Mouse (Mus musculus) MN1 (cell line): ENCODE measurements around the gene Spem2.
"Not testable (repeated sequence)": the region's sequence is repeated elsewhere in the genome, so short reads cannot be mapped to it uniquely, and the experiment has no call there.

ENCODE experiments used
- DNase-seq: peaks from one replicate; pipeline ENCODE4 v3.0.0-alpha.2; 2016; ENCODE audit warnings: low spot score

Gene Spem2

GRCm38 (mm10) chr11:69818365-69818764, at the start of gene Spem2:
Spem2 (minus strand) TSS chr11:69818465.
- no peak for DNase-seq

DNA sequence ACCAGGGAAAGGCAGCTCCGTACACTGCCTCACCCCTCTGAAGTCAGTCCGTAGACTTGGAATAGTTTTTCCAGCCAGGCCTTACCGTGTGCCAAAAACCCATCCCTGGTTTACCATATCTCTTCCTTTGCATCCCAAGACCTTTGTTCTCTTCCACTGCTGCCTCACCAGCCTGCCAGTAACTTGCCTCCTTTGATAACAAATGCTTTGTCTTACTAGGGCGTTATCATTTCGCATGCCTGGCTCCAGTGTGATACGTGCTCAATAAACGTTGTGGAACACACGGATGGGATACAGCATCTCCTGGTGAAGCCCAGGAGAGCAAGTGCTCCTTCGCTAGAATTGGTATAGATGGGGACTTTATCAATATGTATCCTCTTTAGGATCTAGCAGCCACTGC, 49.1 kb upstream of the Spem2 start:
- no peak for DNase-seq

GRCm38 (mm10) chr11:69865561-69865960, 47.3 kb upstream of the Spem2 start:
- DNase-seq, result no peak

- DNase-seq, result no peak
Observed at GRCm38 (mm10) chr11:69864138-69864860, 46.0 kb upstream of the Spem2 start.

DNA sequence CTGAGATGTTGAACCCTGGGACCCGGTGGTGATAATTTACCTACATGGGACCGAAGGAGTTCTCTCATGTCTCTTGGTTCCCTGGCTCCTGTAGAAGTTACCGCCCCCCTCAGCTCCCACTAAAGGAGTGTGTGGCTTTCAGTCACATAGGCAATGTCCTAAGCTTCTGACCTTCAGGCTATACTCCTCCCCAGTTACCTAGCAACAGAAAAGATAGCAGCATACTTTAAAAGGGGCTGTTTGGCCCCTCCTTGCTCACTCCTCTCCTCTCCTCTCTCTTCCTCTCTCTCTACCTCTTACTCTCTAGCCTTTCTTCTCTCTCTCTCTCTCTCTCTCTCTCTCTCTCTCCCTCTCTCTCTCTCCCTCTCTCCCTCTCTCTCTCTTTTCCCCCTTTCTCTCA, 45.5 kb upstream of the Spem2 start:
- DNase-seq, result not testable (repeated sequence)

DNA sequence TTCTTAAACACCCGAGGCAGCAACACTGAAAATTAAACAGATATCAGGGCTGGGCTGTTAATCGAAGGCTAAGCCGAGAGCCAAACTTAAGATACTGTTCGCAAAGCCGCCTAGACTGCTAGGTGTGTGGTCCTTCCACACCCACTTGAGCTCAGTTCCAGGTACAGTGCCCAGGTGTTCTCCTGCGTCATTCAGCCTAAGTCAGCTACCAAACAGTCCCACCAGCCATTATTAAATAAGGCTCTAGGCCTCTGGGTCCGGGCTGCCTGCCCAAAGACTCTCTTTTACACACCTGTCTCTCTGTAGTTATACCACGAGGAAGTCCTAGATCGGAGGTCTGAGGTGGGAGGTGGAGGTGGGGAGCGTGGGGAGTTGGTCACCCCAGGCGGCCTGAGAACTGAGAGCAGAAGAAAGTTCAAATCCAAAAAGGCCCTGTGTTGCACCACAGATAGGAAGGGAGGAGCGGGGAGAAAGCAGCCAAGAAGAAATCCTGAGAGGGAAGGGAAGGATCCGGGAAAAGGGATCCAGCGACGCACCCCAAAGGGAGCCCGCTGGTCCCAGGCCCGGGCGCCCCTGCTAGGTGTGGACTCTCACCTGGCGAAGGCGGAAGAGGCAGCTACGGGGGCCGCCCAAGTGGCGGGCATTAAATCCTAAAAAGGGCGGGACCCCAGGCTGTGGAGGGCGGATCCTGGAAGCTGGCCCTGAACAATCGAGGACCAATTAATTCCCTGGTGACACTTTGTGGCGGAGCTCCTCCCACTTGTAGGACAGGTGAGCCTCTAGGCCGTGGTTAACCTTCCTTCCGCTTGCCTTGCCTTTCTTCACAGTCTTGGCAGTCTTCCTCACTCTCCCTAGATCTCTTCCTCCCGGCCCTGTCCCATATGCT, 40.1 kb upstream of the Spem2 start, which contains the start of gene Tnk1:
Gene Tnk1 (minus strand): TSS at position 618 of the 886 bp plus-strand sequence.
- DNase-seq, result no peak

GRCm38 (mm10) chr11:69855347-69855746, 37.1 kb upstream of the Spem2 start:
- DNase-seq, result no peak

DNA sequence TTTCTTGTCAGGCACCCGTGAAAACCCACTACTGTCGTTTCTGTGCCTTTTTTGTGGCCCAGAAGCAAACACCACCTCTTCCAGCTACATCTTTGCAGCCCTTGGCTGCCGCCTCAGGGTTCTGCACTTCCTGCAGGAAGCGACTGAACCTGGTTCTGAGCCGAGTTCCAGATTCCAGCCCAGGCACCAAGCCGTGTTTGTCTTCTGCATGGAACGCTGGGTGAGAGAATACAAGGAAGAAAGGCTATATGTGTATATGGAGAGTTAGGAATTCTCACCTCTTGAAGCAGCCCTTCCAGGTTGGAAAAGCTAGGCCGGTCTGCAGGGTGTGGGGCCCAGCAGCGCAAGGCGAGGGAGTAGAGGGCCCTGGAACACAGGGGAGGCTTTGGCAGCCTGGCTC, 36.4 kb upstream of the Spem2 start:
- DNase-seq, result no peak

DNA sequence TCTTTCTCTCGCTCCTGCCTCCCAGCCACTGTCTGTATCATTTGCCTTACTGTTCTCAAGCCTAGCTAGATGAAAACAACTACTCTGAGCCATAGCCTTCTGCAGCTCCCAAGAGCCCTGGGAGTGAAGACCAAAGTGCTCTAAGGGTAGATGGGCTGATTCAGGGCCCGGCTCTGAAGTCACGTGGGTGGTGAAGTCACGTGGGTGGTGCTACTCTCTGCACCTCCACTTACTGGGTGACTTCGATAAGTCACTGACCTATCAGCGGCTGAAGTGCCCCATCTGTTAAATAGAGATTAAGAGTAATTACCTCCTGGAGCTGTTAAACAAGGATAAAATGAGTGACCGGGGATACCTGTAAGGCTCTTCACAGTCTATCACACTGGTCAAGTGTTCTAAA, 35.7 kb upstream of the Spem2 start:
- DNase-seq, result no peak

- DNase-seq, result no peak
Observed at GRCm38 (mm10) chr11:69850754-69851153, 32.5 kb upstream of the Spem2 start.

- no peak for DNase-seq
Observed at GRCm38 (mm10) chr11:69849884-69850283, 31.6 kb upstream of the Spem2 start.

DNA sequence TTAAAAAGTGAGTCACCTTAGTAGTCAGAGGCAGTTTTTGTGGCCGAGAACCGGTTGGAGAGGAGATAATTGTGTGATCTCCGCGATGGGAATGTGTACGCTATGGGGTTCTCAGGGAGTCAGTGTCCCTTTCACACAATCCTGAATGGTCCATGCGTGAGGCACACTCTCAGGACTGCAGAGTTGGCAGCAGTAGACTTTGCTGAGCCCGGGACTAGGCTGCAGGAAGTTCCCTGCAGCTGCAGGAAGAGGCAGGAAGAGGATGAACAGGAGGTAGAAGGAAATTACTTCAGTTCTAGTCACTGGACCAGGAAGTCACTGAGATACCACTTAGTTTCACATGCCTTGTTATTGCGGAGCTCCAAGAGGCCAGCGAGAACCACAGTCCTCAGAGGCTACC, 30.9 kb upstream of the Spem2 start:
- DNase-seq, result no peak

DNA sequence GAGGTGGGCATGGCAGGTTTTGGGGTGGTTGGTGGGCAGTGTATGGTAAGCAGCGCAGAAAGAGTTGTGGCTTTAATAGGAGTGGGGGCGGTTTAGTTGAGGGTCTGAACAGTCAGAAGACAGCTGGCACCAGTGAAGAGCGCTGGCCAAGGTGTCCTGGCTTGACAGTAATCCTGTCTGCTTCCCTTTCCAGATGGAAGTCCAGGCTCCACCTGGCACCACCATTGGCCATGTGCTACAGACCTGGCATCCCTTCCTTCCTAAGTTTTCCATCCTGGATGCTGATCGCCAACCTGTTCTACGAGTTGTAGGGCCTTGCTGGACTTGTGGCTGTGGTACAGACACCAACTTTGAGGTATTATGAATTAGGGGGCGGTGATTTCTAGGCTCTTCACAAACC, 29.8 kb upstream of the Spem2 start:
- no peak for DNase-seq

DNA sequence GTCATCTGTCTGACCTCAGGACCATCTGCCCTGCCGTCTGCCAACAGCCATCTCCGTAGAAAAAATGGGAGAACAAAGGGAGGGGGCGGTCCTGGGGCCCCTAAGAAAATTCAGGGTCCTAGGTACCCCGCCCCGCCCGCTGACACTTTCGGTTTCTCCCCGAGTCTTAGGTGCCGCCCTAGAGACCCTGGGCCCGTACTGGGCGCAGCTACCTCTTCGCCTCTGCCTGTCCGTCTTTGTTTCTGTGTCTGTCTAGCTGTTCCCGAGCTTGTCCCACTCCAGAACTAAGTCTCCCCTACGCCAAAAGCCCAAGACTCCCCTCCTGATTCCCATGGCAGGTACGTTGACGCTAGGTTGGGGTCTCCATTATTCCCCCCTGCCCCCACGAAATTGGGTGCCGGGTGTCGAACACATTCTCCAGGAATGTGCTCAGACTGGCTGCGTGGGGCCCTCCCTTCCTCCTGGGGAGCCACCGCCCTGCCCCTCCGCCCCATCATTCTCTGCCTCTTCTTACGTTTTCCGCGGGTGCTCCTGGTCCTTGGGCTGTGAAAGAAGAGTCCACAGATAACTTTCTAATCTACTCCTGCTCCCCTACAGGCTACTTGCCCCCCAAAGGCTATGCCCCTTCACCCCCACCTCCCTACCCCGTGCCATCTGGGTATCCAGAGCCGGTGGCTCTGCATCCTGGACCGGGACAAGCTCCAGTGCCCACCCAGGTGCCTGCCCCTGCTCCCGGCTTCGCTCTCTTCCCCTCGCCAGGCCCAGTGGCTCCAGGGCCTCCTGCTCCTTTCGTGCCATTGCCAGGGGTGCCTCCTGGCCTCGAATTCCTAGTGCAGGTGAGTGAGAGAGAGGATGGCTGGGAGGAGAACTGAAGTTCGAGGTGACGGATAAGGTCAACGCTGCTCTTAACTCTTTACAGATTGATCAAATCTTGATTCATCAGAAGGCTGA, 28.7 kb upstream of the Spem2 start:
- DNase-seq, result peak; percentile 19

GRCm38 (mm10) chr11:69846198-69846680, 28.0 kb upstream of the Spem2 start, which contains the start of gene Plscr3:
Plscr3 (plus strand) TSS chr11:69846376.
- DNase-seq, result peak; percentile 92

DNA sequence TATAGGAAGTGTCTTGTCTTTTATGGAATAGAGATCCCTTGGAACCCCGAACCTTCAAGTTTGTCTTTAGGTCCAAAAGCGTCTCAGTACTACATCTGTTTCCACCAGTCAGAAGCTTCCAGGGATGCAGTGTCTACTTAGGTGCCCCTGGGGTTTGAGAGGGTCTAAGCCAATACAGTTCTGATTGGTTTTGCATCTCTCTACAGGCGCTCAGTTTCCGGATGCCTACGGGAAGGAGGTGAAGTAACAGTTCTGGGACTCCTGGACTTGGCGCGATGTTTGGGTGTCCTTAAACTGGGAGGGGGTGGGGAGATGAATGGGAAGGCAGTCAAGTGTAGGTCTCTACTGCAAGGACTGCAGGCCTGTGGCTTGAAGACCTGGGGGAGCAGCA, 20.4 kb upstream of the Spem2 start:
- peak; percentile 53 for DNase-seq

- peak; percentile 97 for DNase-seq
Observed at GRCm38 (mm10) chr11:69837952-69838713, 19.9 kb upstream of the Spem2 start, which contains the start of gene Tmem256. Tmem256 (plus strand) TSS chr11:69838514.

GRCm38 (mm10) chr11:69837604-69837951, 19.3 kb upstream of the Spem2 start, which contains the start of gene Nlgn2:
Nlgn2 (minus strand) TSS chr11:69837784.
- peak; percentile 83 for DNase-seq

GRCm38 (mm10) chr11:69836703-69837576, 18.7 kb upstream of the Spem2 start:
- DNase-seq, result peak; percentile 67

DNA sequence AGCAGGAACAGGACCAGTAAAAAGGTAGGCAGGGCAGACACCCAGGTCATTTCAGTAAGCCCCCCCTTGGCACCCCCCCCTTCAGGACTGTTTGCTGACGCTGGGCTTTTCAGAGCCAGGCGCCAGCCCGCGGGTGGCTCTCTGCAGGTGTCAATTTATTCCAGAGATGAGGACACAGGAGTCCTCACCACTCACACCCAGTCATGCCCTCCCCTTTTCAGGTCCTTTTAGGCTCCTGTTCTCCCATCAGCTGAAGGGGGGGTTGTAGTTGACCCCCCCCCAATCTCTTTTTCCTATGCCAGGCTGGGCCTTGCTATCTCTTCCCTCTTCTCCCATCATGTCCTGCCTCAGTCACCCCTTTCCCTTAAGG, 17.7 kb upstream of the Spem2 start:
- DNase-seq, result no peak
